Mouse (Mus musculus): ENCODE data around the gene Pax7.

Gene Pax7

GRCm38 (mm10) chr4:139747190-139747936, 86.0 kb downstream of the Pax7 start:
- DNase-seq (ENCODE audit: low read depth) = no peak

GRCm38 (mm10) chr4:139746177-139746576, 87.2 kb downstream of the Pax7 start:
- DNase-seq (ENCODE audit: low read depth) = no peak

- DNase-seq (ENCODE audit: low read depth) = no peak
Observed at GRCm38 (mm10) chr4:139744765-139745395, 88.4 kb downstream of the Pax7 start.

GRCm38 (mm10) chr4:139743626-139744025, 89.7 kb downstream of the Pax7 start:
- DNase-seq (ENCODE audit: low read depth) = no peak

GRCm38 (mm10) chr4:139737035-139737434, 96.3 kb downstream of the Pax7 start:
- DNase-seq (ENCODE audit: low read depth) = no peak

DNA sequence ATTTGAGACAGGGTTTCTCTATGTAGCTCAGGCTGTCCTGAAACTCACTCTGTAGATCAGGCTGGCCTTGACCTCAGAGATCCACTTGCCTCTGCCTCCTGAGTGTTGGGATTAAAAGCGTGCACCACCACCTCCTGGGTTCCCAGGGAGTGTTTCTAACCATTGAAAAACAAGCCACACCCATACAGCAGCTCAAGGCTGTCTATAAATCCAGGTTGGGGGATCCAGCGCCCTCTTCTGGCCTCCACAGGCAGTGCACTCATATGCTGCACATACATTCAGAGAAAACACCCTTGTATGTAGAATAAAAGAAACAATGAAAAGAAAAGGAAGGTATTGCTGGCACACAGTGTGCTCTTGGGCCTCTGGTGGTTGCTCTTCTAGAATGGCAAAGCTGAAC, 106.2 kb downstream of the Pax7 start:
- no peak for DNase-seq (ENCODE audit: low read depth)

DNA sequence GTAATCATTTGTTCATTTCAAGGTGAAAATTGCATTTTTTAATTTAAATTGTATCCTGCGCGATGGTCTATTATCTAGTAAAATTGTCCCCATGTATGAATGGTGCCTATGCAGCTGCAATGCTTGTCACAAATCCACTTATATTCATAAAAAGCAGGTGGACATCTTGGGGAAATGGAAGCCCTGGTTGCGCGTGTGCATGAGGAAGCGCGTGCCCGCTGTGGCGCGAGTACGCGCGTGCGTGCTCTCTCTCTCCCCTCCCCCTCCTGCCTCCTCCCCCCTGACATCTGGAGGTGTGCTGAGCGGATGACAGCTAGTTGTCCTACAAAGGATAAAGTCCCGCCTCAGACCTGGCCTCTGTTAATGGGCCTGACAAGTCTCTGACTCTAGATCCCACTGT, 107.9 kb downstream of the Pax7 start:
- DNase-seq (ENCODE audit: low read depth) = no peak

- no peak for DNase-seq (ENCODE audit: low read depth)
Observed at GRCm38 (mm10) chr4:139724296-139724695, 109.0 kb downstream of the Pax7 start.

- DNase-seq (ENCODE audit: low read depth) = no peak
Observed at GRCm38 (mm10) chr4:139718978-139719377, 114.3 kb downstream of the Pax7 start.

GRCm38 (mm10) chr4:139716477-139717169, 116.7 kb downstream of the Pax7 start:
- DNase-seq (ENCODE audit: low read depth) = no peak

DNA sequence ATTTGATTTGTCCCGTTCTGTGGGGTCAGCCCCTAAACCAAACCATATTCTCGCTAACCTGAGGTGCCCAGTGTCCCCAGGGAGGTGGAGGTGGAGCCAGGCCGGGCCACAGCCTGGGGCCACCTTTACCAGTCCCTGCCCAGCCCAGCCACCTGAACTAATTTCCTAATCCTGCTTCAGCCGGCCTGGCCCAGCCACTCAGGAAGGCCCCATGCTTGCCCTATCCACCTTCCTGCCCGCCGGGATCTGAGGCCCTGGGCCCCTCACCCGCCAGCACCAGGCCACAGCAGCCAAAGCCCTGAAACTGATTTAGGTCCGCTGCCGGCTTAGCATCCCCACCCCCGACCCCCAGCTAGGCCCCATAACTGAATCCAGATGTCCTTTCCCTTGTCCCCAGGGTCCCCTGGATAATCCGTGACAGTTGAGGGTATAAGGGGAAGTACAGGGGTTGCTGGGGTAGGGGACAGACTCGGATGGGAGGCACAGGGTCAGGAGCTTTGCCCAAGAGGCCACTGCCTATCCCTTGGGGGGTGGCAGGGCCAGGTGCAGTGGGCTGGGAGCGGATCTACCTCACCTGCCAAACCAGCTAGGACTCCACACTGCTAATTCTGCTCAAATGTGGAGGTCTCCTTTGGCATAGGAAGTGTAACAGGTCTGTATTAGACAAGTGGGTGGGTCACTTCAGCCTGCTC, 117.9 kb downstream of the Pax7 start:
- no peak for DNase-seq (ENCODE audit: low read depth)

GRCm38 (mm10) chr4:139710467-139711334, 122.6 kb downstream of the Pax7 start:
- DNase-seq (ENCODE audit: low read depth) = no peak

GRCm38 (mm10) chr4:139705986-139706385, 127.3 kb downstream of the Pax7 start:
- DNase-seq (ENCODE audit: low read depth) = no peak

DNA sequence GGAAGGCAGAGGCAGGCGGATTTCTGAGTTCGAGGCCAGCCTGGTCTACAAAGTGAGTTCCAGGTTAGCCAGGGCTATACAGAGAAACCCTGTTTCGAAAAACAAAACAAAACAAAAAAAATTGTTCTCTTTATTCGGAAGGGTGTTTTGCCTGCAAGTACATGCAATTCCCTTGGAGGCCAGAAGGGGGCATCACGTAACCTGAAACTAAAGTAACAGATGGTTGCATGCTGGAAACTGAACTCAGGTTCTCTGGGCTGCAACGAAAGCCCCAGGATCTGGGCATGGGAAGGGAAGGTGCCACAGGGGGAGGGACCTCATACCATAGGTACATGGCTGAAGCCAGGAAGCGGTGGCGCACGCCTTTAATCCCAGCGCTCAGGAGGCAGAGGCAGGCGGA, 129.9 kb downstream of the Pax7 start:
- DNase-seq (ENCODE audit: low read depth) = no peak

GRCm38 (mm10) chr4:139702914-139703313, 130.4 kb downstream of the Pax7 start:
- DNase-seq (ENCODE audit: low read depth) = no peak

- DNase-seq (ENCODE audit: low read depth) = no peak
Observed at GRCm38 (mm10) chr4:139698602-139699001, 134.7 kb downstream of the Pax7 start.

GRCm38 (mm10) chr4:139697755-139698154, 135.6 kb downstream of the Pax7 start:
- no peak for DNase-seq (ENCODE audit: low read depth)

GRCm38 (mm10) chr4:139693315-139693714, 140.0 kb downstream of the Pax7 start:
- no peak for DNase-seq (ENCODE audit: low read depth)

GRCm38 (mm10) chr4:139689627-139690269, 143.6 kb downstream of the Pax7 start:
- no peak for DNase-seq (ENCODE audit: low read depth)

GRCm38 (mm10) chr4:139688058-139688457, 145.3 kb downstream of the Pax7 start:
- DNase-seq (ENCODE audit: low read depth) = no peak
